Mouse (Mus musculus): ENCODE measurements around the gene Grk1. TPM values are rescaled to one million over a fixed set of nuclear protein-coding genes. Genes with fewer than 3 reads are reported as not detected.

Gene Grk1
- total and polyA plus RNA-seq, 3 experiments, result under 0.01 to 0.03 TPM; not detected in 1

DNA sequence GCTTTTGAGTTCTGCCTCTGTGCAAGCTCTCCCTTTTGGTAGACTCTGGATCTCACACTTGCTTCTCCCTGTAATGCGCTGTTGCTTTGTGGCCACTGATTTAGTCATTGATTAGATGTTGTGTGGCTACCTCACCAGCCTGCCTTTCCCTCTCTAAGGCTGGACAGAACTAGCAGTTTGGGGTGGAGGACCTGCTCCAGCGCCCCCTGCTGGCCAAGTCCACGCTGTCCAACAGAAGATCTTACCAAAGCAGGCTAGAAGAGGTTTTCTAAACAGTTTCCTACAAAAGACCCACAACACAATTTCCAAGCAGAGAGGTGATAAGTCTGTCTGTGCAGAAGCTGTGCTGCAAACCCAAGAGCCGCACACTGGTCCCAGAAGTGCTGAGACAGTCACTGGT, 57.0 kb downstream of the Grk1 start:
- peak; percentile 65 for DNase-seq (ENCODE audit: low read depth, low spot score)
- H3K4me3 ChIP-seq (ENCODE audit: control insufficient read depth in 1 of 2, insufficient read depth in 1 of 2, low read depth in 2 of 2, low read length in 2 of 2), result no peak overlapping the region
- no peaks in the 10 kb centered on the region for H3K36me3 ChIP-seq (ENCODE audit: control insufficient read depth in 1 of 2, insufficient read depth in 2 of 2, low read length in 2 of 2)
- TF ChIP-seq CTCF (IDR thresholded peaks at IDR 0.05 in 2 of 3, conservative IDR thresholded peaks at IDR 0.05 in 1 of 3; ENCODE audit: control insufficient read depth in 1 of 3, insufficient read depth in 1 of 3, low read depth in 2 of 3, low read length in 3 of 3, poor library complexity in 1 of 3, severe bottlenecking in 1 of 3) (peak; percentile 83 to 97 (median 86)), RAD21 (IDR thresholded peaks at IDR 0.05; ENCODE audit: low read depth, low read length) (peak; percentile 44), ZC3H11A (IDR thresholded peaks at IDR 0.05; ENCODE audit: low read depth, low read length) (0 out of 2 replicates have a peak, but pooled peaks have one; percentile 23), POLR2AphosphoS5 (IDR thresholded peaks at IDR 0.05; ENCODE audit: borderline replicate concordance, low read depth, low read length) (no peak), E2F4 (IDR thresholded peaks at IDR 0.05; ENCODE audit: borderline replicate concordance, low read depth, low read length) (no peak), SMC3 (IDR thresholded peaks at IDR 0.05; ENCODE audit: low read depth, low read length) (peak; percentile 74)
- no peaks in the 10 kb centered on the region for H3K9me3 ChIP-seq (replicated peaks; ENCODE audit: insufficient read depth, low read length)
- H3K9ac ChIP-seq (ENCODE audit: control insufficient read depth, low read depth, low read length, poor library complexity, severe bottlenecking), result no peak overlapping the region
- no peaks in the 10 kb centered on the region for H3K4me1 ChIP-seq (ENCODE audit: control insufficient read depth in 1 of 2, insufficient read depth in 2 of 2, low read length in 2 of 2)
- H3K27me3 ChIP-seq (ENCODE audit: control insufficient read depth in 1 of 2, insufficient read depth in 2 of 2, low read length in 2 of 2), result peaks cover 2% of the 10 kb centered on the region in 2 experiments; a peak in 3 of 4 replicates
- H3K27ac ChIP-seq (ENCODE audit: control insufficient read depth, low read depth, low read length), result no peak overlapping the region
- H3K79me2 ChIP-seq (ENCODE audit: control insufficient read depth, insufficient read depth, low read length, poor library complexity), result no peaks in the 10 kb centered on the region

DNA sequence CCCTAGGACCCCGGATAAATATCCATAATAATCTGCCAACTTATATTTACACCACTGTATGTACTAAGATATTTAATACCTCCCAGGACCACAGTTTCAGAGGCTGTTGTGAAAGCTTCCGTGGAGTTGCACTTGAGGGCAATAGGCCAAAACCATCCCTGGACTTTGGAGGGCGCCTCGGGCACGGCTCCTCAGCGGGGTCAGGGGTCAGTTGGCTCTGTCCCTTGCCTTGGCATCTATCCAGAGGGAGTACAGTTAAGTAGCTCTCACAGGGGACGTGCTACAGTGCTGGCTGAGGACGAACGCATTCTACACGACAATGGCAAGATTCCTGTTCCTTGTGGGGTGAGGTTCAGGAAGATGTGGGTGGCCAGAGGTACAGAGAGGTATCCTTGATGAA, 57.5 kb downstream of the Grk1 start:
- H3K36me3 ChIP-seq (ENCODE audit: control insufficient read depth in 1 of 2, insufficient read depth in 2 of 2, low read length in 2 of 2), result no peaks in the 10 kb centered on the region
- DNase-seq (ENCODE audit: low read depth, low spot score), result no peak
- H3K27me3 ChIP-seq (ENCODE audit: control insufficient read depth in 1 of 2, insufficient read depth in 2 of 2, low read length in 2 of 2), result peaks cover 2% of the 10 kb centered on the region in 2 experiments; a peak in 3 of 4 replicates
- no peaks in the 10 kb centered on the region for H3K9me3 ChIP-seq (replicated peaks; ENCODE audit: insufficient read depth, low read length)
- no peak overlapping the region for H3K4me3 ChIP-seq (ENCODE audit: control insufficient read depth in 1 of 2, insufficient read depth in 1 of 2, low read depth in 2 of 2, low read length in 2 of 2)
- H3K79me2 ChIP-seq (ENCODE audit: control insufficient read depth, insufficient read depth, low read length, poor library complexity), result no peaks in the 10 kb centered on the region
- no peak overlapping the region for H3K27ac ChIP-seq (ENCODE audit: control insufficient read depth, low read depth, low read length)
- no peaks in the 10 kb centered on the region for H3K4me1 ChIP-seq (ENCODE audit: control insufficient read depth in 1 of 2, insufficient read depth in 2 of 2, low read length in 2 of 2)
- no peak overlapping the region for H3K9ac ChIP-seq (ENCODE audit: control insufficient read depth, low read depth, low read length, poor library complexity, severe bottlenecking)
- TF ChIP-seq ZKSCAN1 (IDR thresholded peaks at IDR 0.05; ENCODE audit: low read depth, low read length) (no peak), NRF1 (IDR thresholded peaks at IDR 0.05; ENCODE audit: insufficient read depth, low read depth, low read length, poor library complexity, severe bottlenecking) (no peak), MEF2A (IDR thresholded peaks at IDR 0.05; ENCODE audit: extremely low read depth, insufficient replicate concordance, low read depth, low read length, poor library complexity, severe bottlenecking) (no peak), TCF12 (IDR thresholded peaks at IDR 0.05; ENCODE audit: low read depth, low read length) (no peak), MYC (IDR thresholded peaks at IDR 0.05; ENCODE audit: low read depth, low read length) (no peak), MXI1 (IDR thresholded peaks at IDR 0.05; ENCODE audit: low read depth, low read length) (no peak), SMC3 (IDR thresholded peaks at IDR 0.05; ENCODE audit: low read depth, low read length) (no peak), CHD2 (IDR thresholded peaks at IDR 0.05; ENCODE audit: low read length) (no peak), GATA1 (IDR thresholded peaks at IDR 0.05; ENCODE audit: low read depth, low read length) (no peak), ZMIZ1 (IDR thresholded peaks at IDR 0.05; ENCODE audit: low read depth, low read length) (no peak), CHD1 (IDR thresholded peaks at IDR 0.05; ENCODE audit: low read depth, low read length) (no peak), MAFK (IDR thresholded peaks at IDR 0.05; ENCODE audit: borderline replicate concordance, low read depth, low read length) (no peak), SIN3A (IDR thresholded peaks at IDR 0.05; ENCODE audit: low read length) (no peak), ZC3H11A (IDR thresholded peaks at IDR 0.05; ENCODE audit: low read depth, low read length) (no peak), HCFC1 (IDR thresholded peaks at IDR 0.05; ENCODE audit: low read depth, low read length) (no peak), GABPA (IDR thresholded peaks at IDR 0.05; ENCODE audit: low read depth, low read length) (no peak)
